Mouse (Mus musculus): ENCODE results near the gene Sept7. TPM values are rescaled to one million over a fixed set of nuclear protein-coding genes. Genes with fewer than 3 reads are reported as not detected.

The Sept7 gene
- polyA plus RNA-seq, 1 experiment from 2014 or later: 137 TPM

GRCm38 (mm10) chr9:25328946-25329723, 76.9 kb downstream of the Sept7 start:
- WGBS (ENCODE audit: insufficient replicate concordance): 64% methylated on average over 11 of the region's 11 CpGs
- Histone ChIP-seq H3K36me3 (no peaks in the 10 kb centered on the region), H3K9ac (no peak overlapping the region), H3K9me3 (replicated peaks) (no peaks in the 10 kb centered on the region), H3K4me2 (no peak overlapping the region), H3K27ac (no peak overlapping the region), H3K4me3 (no peak overlapping the region), H3K4me1 (no peaks in the 10 kb centered on the region), H3K27me3 (replicated peaks) (no peaks in the 10 kb centered on the region)
- ATAC-seq: no peak

- no peak overlapping the region for H3K27ac ChIP-seq
- no peaks in the 10 kb centered on the region for H3K9me3 ChIP-seq (replicated peaks)
- no peaks in the 10 kb centered on the region for H3K27me3 ChIP-seq (replicated peaks)
- H3K4me2 ChIP-seq: no peak overlapping the region
- WGBS (ENCODE audit: insufficient replicate concordance): 60% methylated on average over 2 of the region's 2 CpGs
- H3K4me1 ChIP-seq: no peaks in the 10 kb centered on the region
- ATAC-seq: no peak
- H3K4me3 ChIP-seq: no peak overlapping the region
- no peaks in the 10 kb centered on the region for H3K36me3 ChIP-seq
- no peak overlapping the region for H3K9ac ChIP-seq
Observed at GRCm38 (mm10) chr9:25337436-25338198, 85.4 kb downstream of the Sept7 start.

- 43% methylated on average over 1 of the region's 1 CpGs for WGBS (ENCODE audit: insufficient replicate concordance)
- H3K27me3 ChIP-seq (replicated peaks): no peaks in the 10 kb centered on the region
- no peak overlapping the region for H3K4me2 ChIP-seq
Observed at GRCm38 (mm10) chr9:25340412-25340811, 88.2 kb downstream of the Sept7 start.

GRCm38 (mm10) chr9:25353775-25354174, 101.5 kb downstream of the Sept7 start:
- Histone ChIP-seq H3K9ac (no peak overlapping the region), H3K27me3 (replicated peaks) (no peaks in the 10 kb centered on the region), H3K4me3 (no peak overlapping the region), H3K27ac (no peak overlapping the region), H3K4me1 (no peaks in the 10 kb centered on the region), H3K4me2 (no peak overlapping the region), H3K9me3 (replicated peaks) (no peaks in the 10 kb centered on the region), H3K36me3 (no peaks in the 10 kb centered on the region)
- ATAC-seq: no peak
- 65% methylated on average over 1 of the region's 1 CpGs for WGBS (ENCODE audit: insufficient replicate concordance)

More at GRCm38 (mm10) chr9:25340412-25340811, 88.2 kb downstream of the Sept7 start:
- Histone ChIP-seq H3K27ac (no peak overlapping the region), H3K9ac (no peak overlapping the region), H3K36me3 (no peaks in the 10 kb centered on the region), H3K4me1 (no peaks in the 10 kb centered on the region), H3K9me3 (replicated peaks) (no peaks in the 10 kb centered on the region), H3K4me3 (no peak overlapping the region)
- no peak for ATAC-seq

- Histone ChIP-seq H3K36me3 (no peaks in the 10 kb centered on the region), H3K27ac (no peak overlapping the region), H3K27me3 (replicated peaks) (no peaks in the 10 kb centered on the region), H3K9me3 (replicated peaks) (no peaks in the 10 kb centered on the region), H3K4me2 (no peak overlapping the region), H3K9ac (no peak overlapping the region), H3K4me1 (no peaks in the 10 kb centered on the region), H3K4me3 (no peak overlapping the region)
- no peak for ATAC-seq
- 70% methylated on average over 11 of the region's 11 CpGs for WGBS (ENCODE audit: insufficient replicate concordance)
Observed at GRCm38 (mm10) chr9:25355806-25356205, 103.6 kb downstream of the Sept7 start.

GRCm38 (mm10) chr9:25357589-25357988, 105.3 kb downstream of the Sept7 start:
- no peaks in the 10 kb centered on the region for H3K9me3 ChIP-seq (replicated peaks)
- no peak for ATAC-seq
- H3K36me3 ChIP-seq: no peaks in the 10 kb centered on the region
- H3K4me1 ChIP-seq: no peaks in the 10 kb centered on the region
- H3K4me2 ChIP-seq: no peak overlapping the region
- no peaks in the 10 kb centered on the region for H3K27me3 ChIP-seq (replicated peaks)
- WGBS (ENCODE audit: insufficient replicate concordance): 91% methylated on average over 12 of the region's 12 CpGs
- no peak overlapping the region for H3K9ac ChIP-seq
- H3K4me3 ChIP-seq: no peak overlapping the region
- no peak overlapping the region for H3K27ac ChIP-seq

GRCm38 (mm10) chr9:25358018-25358417, 105.8 kb downstream of the Sept7 start:
- no peaks in the 10 kb centered on the region for H3K36me3 ChIP-seq
- no peak for ATAC-seq
- no peak overlapping the region for H3K9ac ChIP-seq
- no peaks in the 10 kb centered on the region for H3K9me3 ChIP-seq (replicated peaks)
- no peak overlapping the region for H3K4me3 ChIP-seq
- H3K4me1 ChIP-seq: no peaks in the 10 kb centered on the region
- no peak overlapping the region for H3K27ac ChIP-seq
- no peak overlapping the region for H3K4me2 ChIP-seq
- no peaks in the 10 kb centered on the region for H3K27me3 ChIP-seq (replicated peaks)
- 60% methylated on average over 5 of the region's 5 CpGs for WGBS (ENCODE audit: insufficient replicate concordance)

Other genes starting within 250 kb of the Sept7 start
- not detected in 2 replicates for gene Gm10181, start 163.0 kb upstream of the Sept7 start, polyA plus RNA-seq (2016; fragmentation: Nextera tagmentation; extraction: Ambion mirVana)
- 24.7 and 24.9 TPM in 2 replicates for gene Herpud2, start 100.6 kb upstream of the Sept7 start, polyA plus RNA-seq (2016; fragmentation: Nextera tagmentation; extraction: Ambion mirVana)
- gene Eepd1, start 229.1 kb downstream of the Sept7 start, polyA plus RNA-seq (2016; fragmentation: Nextera tagmentation; extraction: Ambion mirVana): 5.4 and 6.3 TPM in 2 replicates

All from liver, embryonic 12.5 days (tissue).